ENCODE assay signal across 19 mouse cellular contexts in genomic region chr16:38463305-38463704, GRCm38 (mm10). TPM values are rescaled to one million over a fixed set of nuclear protein-coding genes. Genes with fewer than 3 reads are reported as not detected.
DNase-seq lines count a peak whose midpoint lies in the region.
"Had no signal": no experiment of that assay in that cellular context is flagged by ENCODE, and none has a peak within 500 bp of the region (broad histone marks: within the 10 kb centered on the region; RNA-seq: fewer than 3 reads in every experiment).

No protein-coding gene starts in this region.

- intact Hi-C loops in heart, postnatal 14 days (cut with DNase I): no loop called here

- peak; percentile 71 for DNase-seq in heart, adult 11 months
- DNase-seq in heart, postnatal 14 days: no peak
- DNase-seq in retina, postnatal 1 day: peak; percentile 6
- no peak for DNase-seq in retina, embryonic 14.5 days (ENCODE audit: low spot score)
- DNase-seq in left cerebral cortex, adult 9 months (ENCODE audit: low spot score in 2 of 2): no peak
- DNase-seq: adrenal gland, adult 2 months; adrenal gland, postnatal 10 days; adrenal gland, postnatal 25 days; B cell, adult 2 months; cerebellum, adult 11 months; cerebellum, adult 18-20 months; cerebellum, adult 8-10 months; cerebellum, adult 9-11 months; cerebellum, postnatal 14 days; cerebellum, postnatal 36 days; embryo, embryonic 11 days; forebrain, postnatal 0 days had no signal

RNA-seq across cellular contexts. Expression of gene Cd80, which starts 7.9 kb away (rescaled TPM):
- total RNA-seq in heart, postnatal 14 days (2021): under 1 TPM; 0.33 to 0.37 TPM

RNA-seq across cellular contexts. Expression of gene Adprh, which starts 10.8 kb away (rescaled TPM):
- 10 to 100 TPM; 26.6 to 27.7 TPM for total RNA-seq in heart, postnatal 14 days (2021)

RNA-seq across cellular contexts. Expression of gene Pla1a, which starts 30.4 kb away (rescaled TPM):
- total RNA-seq in heart, postnatal 14 days (2021): 10 to 100 TPM; 10.4 to 13.6 TPM
- total RNA-seq: common myeloid progenitor, adult 5-6 weeks; MEL had no signal

RNA-seq across cellular contexts. Expression of gene Timmdc1, which starts 59.2 kb away (rescaled TPM):
- 10 to 100 TPM; 62.1 to 62.6 TPM for total RNA-seq in heart, postnatal 14 days (2021)

Comparison
In these comparisons a context has a peak if more than half of its experiments do, and no peak if none do; other contexts are left out.
1. DNase-seq: peak in heart, adult 11 months (single experiment) and retina, postnatal 1 day (single experiment); none in heart, postnatal 14 days (0 of 2), retina, embryonic 14.5 days (single experiment) and left cerebral cortex, adult 9 months (0 of 2).